Mouse (Mus musculus) liver, embryonic 15.5 days (tissue): ENCODE results near the gene Xylt1. TPM values are rescaled to one million over a fixed set of nuclear protein-coding genes. Genes with fewer than 3 reads are reported as not detected.

ENCODE experiments used
- ATAC-seq: fragments of 200-750 bp; cut with Nextera tagmentation; 2 replicates; pipeline ENCODE4 v1.8.0; 2017; ENCODE audit warnings: moderate number of reproducible peaks, mild to moderate bottlenecking, moderate library complexity; ENCODE audit not compliant: insufficient read depth
- H3K27ac ChIP-seq: fragments of 300-500 bp; sonication (generic); replicated peaks from 2 replicates; pipeline ENCODE4 v1.5.1; 2015; ENCODE audit warnings: mild to moderate bottlenecking, inconsistent platforms
- H3K27me3 ChIP-seq: fragments of 300-500 bp; sonication (generic); 2 replicates; pipeline ENCODE4 v1.6.1; 2015; ENCODE audit warnings: mild to moderate bottlenecking, inconsistent platforms
- H3K36me3 ChIP-seq: fragments of 300-500 bp; sonication (generic); replicated peaks from 2 replicates; pipeline ENCODE4 v1.6.1; 2015; ENCODE audit warnings: moderate library complexity, mild to moderate bottlenecking, inconsistent platforms
- H3K4me1 ChIP-seq: fragments of 300-500 bp; sonication (generic); replicated peaks from 2 replicates; pipeline ENCODE4 v1.6.1; 2015; ENCODE audit warnings: inconsistent platforms
- H3K4me2 ChIP-seq: fragments of 300-500 bp; sonication (generic); 2 replicates; pipeline ENCODE4 v1.6.1; 2015; ENCODE audit warnings: moderate library complexity, mild to moderate bottlenecking, inconsistent platforms
- H3K4me3 ChIP-seq: fragments of 300-500 bp; sonication (generic); replicated peaks from 2 replicates; pipeline ENCODE4 v1.5.1; 2015; ENCODE audit warnings: mild to moderate bottlenecking, inconsistent platforms
- H3K9ac ChIP-seq: fragments of 300-500 bp; sonication (generic); 2 replicates; pipeline ENCODE4 v1.6.1; 2015; ENCODE audit warnings: moderate library complexity, mild to moderate bottlenecking, inconsistent platforms
- H3K9me3 ChIP-seq: fragments of 300-500 bp; sonication (generic); replicated peaks from 2 replicates; pipeline ENCODE4 v1.6.1; 2016; ENCODE audit warnings: inconsistent platforms
- WGBS: fragments of 180-500 bp; shearing (Covaris S2); methylation state at CpG from one replicate; pipeline ENCODE4 v1.1.7; 2015; ENCODE audit warnings: mixed read lengths; ENCODE audit not compliant: insufficient replicate concordance; 5-methylcytosine and 5-hydroxymethylcytosine counted together
- polyA plus RNA-seq: library from polyadenylated mRNA; unstranded; fragments of >200 nt; fragmentation: Nextera tagmentation; extraction: Ambion mirVana; gene quantifications from 2 replicates; pipeline ENCODE4 v1.2.1, GENCODE M21; 2015

The Xylt1 gene
- polyA plus RNA-seq, 1 experiment from 2014 or later = 0.24 TPM

GRCm38 (mm10) chr7:117420301-117420700, 39.5 kb downstream of the Xylt1 start:
- Histone ChIP-seq H3K27me3 (no peaks in the 10 kb centered on the region), H3K36me3 (no peaks in the 10 kb centered on the region), H3K9ac (no peak overlapping the region), H3K4me1 (no peaks in the 10 kb centered on the region), H3K9me3 (no peaks in the 10 kb centered on the region), H3K27ac (no peak overlapping the region), H3K4me3 (no peak overlapping the region), H3K4me2 (no peak overlapping the region)
- no peak for ATAC-seq

- no peaks in the 10 kb centered on the region for H3K36me3 ChIP-seq
- ATAC-seq = no peak
- no peaks in the 10 kb centered on the region for H3K4me1 ChIP-seq
- H3K4me3 ChIP-seq = no peak overlapping the region
- H3K27me3 ChIP-seq = no peaks in the 10 kb centered on the region
- no peak overlapping the region for H3K4me2 ChIP-seq
- H3K27ac ChIP-seq = no peak overlapping the region
- 61% methylated on average over 11 of the region's 11 CpGs for WGBS
- no peak overlapping the region for H3K9ac ChIP-seq
- H3K9me3 ChIP-seq = no peaks in the 10 kb centered on the region
Measured at GRCm38 (mm10) chr7:117420836-117421566, 40.2 kb downstream of the Xylt1 start.

DNA sequence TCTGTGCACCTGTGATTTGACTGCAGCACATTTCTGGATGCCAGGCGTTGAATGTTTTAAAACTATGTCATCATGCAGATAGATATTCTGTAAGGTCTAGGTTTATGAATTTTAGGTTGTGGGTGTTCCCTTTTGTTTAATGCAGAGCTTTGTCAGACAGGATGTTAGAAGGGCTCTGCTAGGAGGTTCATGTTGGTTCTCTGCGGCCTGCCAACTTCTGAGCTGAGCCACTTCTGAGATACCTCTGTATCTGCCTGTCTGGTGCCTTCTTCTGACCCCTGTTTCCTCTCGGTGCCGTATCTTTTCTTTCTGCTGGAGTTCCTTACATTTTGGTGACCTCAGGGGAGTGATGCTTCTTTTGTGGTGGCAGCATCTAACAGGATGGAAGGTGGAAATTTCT, 44.1 kb downstream of the Xylt1 start:
- H3K4me2 ChIP-seq = no peak overlapping the region
- no peaks in the 10 kb centered on the region for H3K9me3 ChIP-seq
- no peak overlapping the region for H3K9ac ChIP-seq
- H3K27me3 ChIP-seq = no peaks in the 10 kb centered on the region
- WGBS = 57% methylated on average over 4 of the region's 4 CpGs
- ATAC-seq = no peak
- H3K36me3 ChIP-seq = no peaks in the 10 kb centered on the region
- H3K4me1 ChIP-seq = 0 out of 2 replicates have a peak, but pooled peaks cover 4% of the 10 kb centered on the region
- H3K27ac ChIP-seq = no peak overlapping the region
- no peak overlapping the region for H3K4me3 ChIP-seq

- WGBS = 65% methylated on average over 4 of the region's 4 CpGs
Measured at GRCm38 (mm10) chr7:117426366-117426765, 45.6 kb downstream of the Xylt1 start.

DNA sequence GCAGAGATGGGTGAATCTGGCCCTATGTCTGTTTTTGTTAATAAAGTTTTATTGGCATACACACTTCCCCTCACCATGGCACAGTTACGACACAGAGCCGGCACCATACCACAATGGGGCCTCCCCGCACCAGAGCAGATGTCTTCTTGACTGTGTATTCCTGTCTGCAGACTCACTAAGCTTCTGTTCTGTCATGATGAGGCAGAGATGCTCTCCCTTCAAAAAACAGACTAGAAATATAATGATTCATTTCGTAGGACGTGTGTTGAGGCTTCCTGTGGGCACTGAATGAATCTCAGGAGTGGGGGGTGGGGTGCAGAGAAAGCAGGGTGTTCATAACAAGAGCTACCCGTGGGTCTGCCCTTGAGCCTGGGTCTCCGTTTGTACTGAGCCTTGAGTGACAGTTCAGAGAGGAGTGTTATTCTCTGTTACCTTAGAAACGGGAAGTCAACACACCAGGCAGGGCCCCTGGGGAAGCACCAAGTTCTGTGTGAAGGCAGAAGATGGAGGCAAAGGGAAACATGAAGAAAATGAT, 48.0 kb downstream of the Xylt1 start:
- ATAC-seq = no peak
- 23% methylated on average over 8 of the region's 8 CpGs for WGBS
- H3K27me3 ChIP-seq = no peaks in the 10 kb centered on the region

More at GRCm38 (mm10) chr7:117426366-117426765, 45.6 kb downstream of the Xylt1 start:
- ATAC-seq = no peak
- no peaks in the 10 kb centered on the region for H3K36me3 ChIP-seq
- no peak overlapping the region for H3K4me2 ChIP-seq
- H3K27me3 ChIP-seq = no peaks in the 10 kb centered on the region
- H3K9ac ChIP-seq = no peak overlapping the region
- H3K4me3 ChIP-seq = no peak overlapping the region
- 0 out of 2 replicates have a peak, but pooled peaks cover 10% of the 10 kb centered on the region for H3K4me1 ChIP-seq
- H3K27ac ChIP-seq = no peak overlapping the region
- no peaks in the 10 kb centered on the region for H3K9me3 ChIP-seq

DNA sequence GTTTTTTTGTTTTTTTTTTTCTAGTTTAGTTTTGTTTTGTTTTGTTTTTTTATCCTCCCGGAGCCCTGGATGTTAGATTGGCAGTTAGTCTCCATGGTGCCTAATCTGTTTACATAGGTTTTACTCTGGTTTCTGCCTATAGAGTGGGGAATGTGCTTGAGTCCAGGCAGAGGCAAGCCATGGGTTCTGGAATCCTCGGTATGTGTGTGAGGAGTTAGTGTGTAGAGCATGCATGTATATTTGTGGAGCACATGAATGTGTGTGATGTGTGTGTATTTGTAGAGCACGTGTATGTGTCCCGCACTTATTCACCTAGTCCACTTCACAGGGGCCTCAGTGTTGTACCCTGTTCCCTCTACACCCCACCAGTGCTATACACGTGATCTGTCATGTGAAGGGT, 48.7 kb downstream of the Xylt1 start:
- no peaks in the 10 kb centered on the region for H3K36me3 ChIP-seq
- WGBS = 65% methylated on average over 5 of the region's 5 CpGs
- 0 out of 2 replicates have a peak, but pooled peaks cover 10% of the 10 kb centered on the region for H3K4me1 ChIP-seq
- H3K9me3 ChIP-seq = no peaks in the 10 kb centered on the region
- no peak overlapping the region for H3K4me3 ChIP-seq
- H3K9ac ChIP-seq = no peak overlapping the region
- no peak overlapping the region for H3K4me2 ChIP-seq
- no peaks in the 10 kb centered on the region for H3K27me3 ChIP-seq
- ATAC-seq = no peak
- no peak overlapping the region for H3K27ac ChIP-seq

More for the DNA sequence above, 48.0 kb downstream of the Xylt1 start:
- Histone ChIP-seq H3K4me3 (no peak overlapping the region), H3K4me1 (0 out of 2 replicates have a peak, but pooled peaks cover 10% of the 10 kb centered on the region), H3K36me3 (no peaks in the 10 kb centered on the region), H3K9me3 (no peaks in the 10 kb centered on the region), H3K9ac (no peak overlapping the region), H3K4me2 (no peak overlapping the region), H3K27ac (no peak overlapping the region)

DNA sequence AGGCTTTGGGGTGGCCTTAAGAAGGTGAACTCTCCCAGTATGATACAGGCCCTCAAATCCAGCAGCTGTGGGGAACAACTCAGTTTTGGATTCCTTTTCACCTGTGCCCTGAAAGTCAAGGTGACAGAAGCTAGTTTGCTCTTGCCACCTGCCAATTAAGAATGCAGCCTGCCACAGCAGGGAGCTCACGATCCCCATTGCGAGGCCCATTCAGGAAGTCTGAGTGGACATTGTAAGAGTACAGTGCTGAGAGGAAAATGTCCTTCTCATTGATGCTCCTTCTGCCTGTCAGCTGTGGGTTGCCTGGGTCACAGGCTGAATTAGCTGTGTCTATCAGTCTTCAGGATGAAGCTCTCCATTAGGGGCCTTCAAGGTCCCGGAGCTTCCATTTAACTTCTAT, 49.1 kb downstream of the Xylt1 start:
- H3K9me3 ChIP-seq = no peaks in the 10 kb centered on the region
- 75% methylated on average over 3 of the region's 3 CpGs for WGBS
- H3K4me2 ChIP-seq = no peak overlapping the region
- no peak overlapping the region for H3K27ac ChIP-seq
- no peak overlapping the region for H3K4me3 ChIP-seq
- ATAC-seq = no peak
- no peaks in the 10 kb centered on the region for H3K36me3 ChIP-seq
- H3K4me1 ChIP-seq = 0 out of 2 replicates have a peak, but pooled peaks cover 10% of the 10 kb centered on the region
- no peak overlapping the region for H3K9ac ChIP-seq
- H3K27me3 ChIP-seq = no peaks in the 10 kb centered on the region

GRCm38 (mm10) chr7:117430361-117430935, 49.7 kb downstream of the Xylt1 start:
- H3K4me1 ChIP-seq = 0 out of 2 replicates have a peak, but pooled peaks cover 10% of the 10 kb centered on the region
- no peak overlapping the region for H3K9ac ChIP-seq
- H3K36me3 ChIP-seq = no peaks in the 10 kb centered on the region
- H3K9me3 ChIP-seq = no peaks in the 10 kb centered on the region
- WGBS = 60% methylated on average over 5 of the region's 5 CpGs
- no peak overlapping the region for H3K4me2 ChIP-seq
- no peaks in the 10 kb centered on the region for H3K27me3 ChIP-seq
- ATAC-seq = no peak
- H3K27ac ChIP-seq = no peak overlapping the region
- no peak overlapping the region for H3K4me3 ChIP-seq

GRCm38 (mm10) chr7:117433641-117434040, 52.9 kb downstream of the Xylt1 start:
- Histone ChIP-seq H3K36me3 (no peaks in the 10 kb centered on the region), H3K4me2 (no peak overlapping the region), H3K27ac (no peak overlapping the region), H3K9ac (no peak overlapping the region), H3K27me3 (no peaks in the 10 kb centered on the region), H3K4me3 (no peak overlapping the region), H3K9me3 (no peaks in the 10 kb centered on the region), H3K4me1 (0 out of 2 replicates have a peak, but pooled peaks cover 8% of the 10 kb centered on the region)
- 38% methylated on average over 9 of the region's 9 CpGs for WGBS
- ATAC-seq = no peak

GRCm38 (mm10) chr7:117435091-117435490, 54.3 kb downstream of the Xylt1 start:
- WGBS = 59% methylated on average over 3 of the region's 3 CpGs
- ATAC-seq = no peak
- Histone ChIP-seq H3K36me3 (no peaks in the 10 kb centered on the region), H3K4me1 (0 out of 2 replicates have a peak, but pooled peaks cover 4% of the 10 kb centered on the region), H3K9ac (no peak overlapping the region), H3K4me3 (no peak overlapping the region), H3K27me3 (no peaks in the 10 kb centered on the region), H3K4me2 (no peak overlapping the region), H3K27ac (no peak overlapping the region), H3K9me3 (no peaks in the 10 kb centered on the region)

DNA sequence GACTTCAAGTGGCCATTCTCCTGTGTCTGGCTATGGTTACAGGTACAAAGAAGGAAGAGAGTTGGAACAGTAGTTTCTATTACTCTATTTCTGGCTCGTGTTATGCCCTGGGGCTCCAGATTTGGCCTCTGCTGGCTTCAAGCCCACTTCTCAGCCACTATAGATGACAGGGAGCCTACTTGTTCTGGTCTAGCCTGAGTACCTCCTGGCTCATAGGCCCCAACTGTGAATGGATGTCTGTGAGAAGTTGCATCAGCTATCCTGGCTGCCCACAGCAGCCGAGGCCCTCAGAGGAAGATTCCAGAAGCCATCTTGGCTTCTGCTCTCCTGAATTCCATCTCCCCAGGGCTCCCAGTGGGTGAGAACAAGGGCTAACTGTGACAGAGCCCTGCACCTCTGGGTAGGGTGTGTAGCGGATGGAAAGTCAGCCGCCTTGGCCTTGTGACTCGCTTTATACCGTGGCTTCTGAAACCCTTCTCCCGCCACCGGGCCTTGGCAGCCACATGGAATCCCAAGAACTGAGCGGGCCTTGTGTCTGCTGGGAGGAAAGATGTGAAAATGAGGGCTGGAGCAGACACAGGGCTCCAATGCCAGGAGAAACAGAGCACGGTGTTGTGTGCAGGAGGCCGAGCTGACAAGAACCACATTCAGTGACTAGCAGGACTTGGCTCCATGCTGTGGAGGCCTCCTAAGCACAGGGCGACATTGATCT, 55.1 kb downstream of the Xylt1 start:
- ATAC-seq = no peak
- H3K27me3 ChIP-seq = no peaks in the 10 kb centered on the region
- no peak overlapping the region for H3K4me3 ChIP-seq
- no peaks in the 10 kb centered on the region for H3K9me3 ChIP-seq
- no peak overlapping the region for H3K9ac ChIP-seq
- H3K27ac ChIP-seq = no peak overlapping the region
- H3K36me3 ChIP-seq = no peaks in the 10 kb centered on the region
- H3K4me1 ChIP-seq = no peaks in the 10 kb centered on the region
- H3K4me2 ChIP-seq = no peak overlapping the region
- 73% methylated on average over 12 of the region's 12 CpGs for WGBS
